Mouse (Mus musculus) frontal cortex, postnatal 36 days (tissue): ENCODE measurements around the gene Diras1.

ENCODE experiments used
- DNase-seq, 2 experiments: peaks; one replicate each; pipeline ENCODE4 v3.0.0; 2022; ENCODE audit warnings: low spot score in 2 of 2

Diras1 gene

DNA sequence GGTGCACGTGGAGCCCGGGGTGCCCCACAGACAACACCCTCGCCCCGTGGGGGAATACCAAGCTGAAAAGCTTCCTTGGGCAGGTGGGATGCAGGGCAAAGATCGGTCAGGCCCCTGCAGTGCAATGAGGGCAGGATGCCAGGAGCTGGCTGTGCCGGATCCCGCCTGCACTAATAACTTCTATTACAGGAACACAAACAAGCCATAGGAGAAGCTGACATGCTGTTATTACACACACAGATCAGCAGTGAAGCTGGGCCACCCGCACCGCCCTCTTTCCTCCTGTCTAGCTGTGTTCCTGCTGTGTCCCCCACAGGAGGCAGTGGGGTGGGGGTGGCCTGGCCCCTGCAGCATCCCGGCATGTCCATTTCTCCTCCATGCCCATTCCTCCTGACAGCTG is 3.6 kb upstream of the Diras1 start:
- DNase-seq: no peak

- no peak for DNase-seq
These were observed 2.8 kb upstream of the Diras1 start for GRCm38 (mm10) chr10:81028219-81028618.

GRCm38 (mm10) chr10:81027331-81027730 is 1.9 kb upstream of the Diras1 start:
- peak; percentile 40 to 44 for DNase-seq

GRCm38 (mm10) chr10:81026857-81027256 is 1.4 kb upstream of the Diras1 start:
- no peak for DNase-seq

DNA sequence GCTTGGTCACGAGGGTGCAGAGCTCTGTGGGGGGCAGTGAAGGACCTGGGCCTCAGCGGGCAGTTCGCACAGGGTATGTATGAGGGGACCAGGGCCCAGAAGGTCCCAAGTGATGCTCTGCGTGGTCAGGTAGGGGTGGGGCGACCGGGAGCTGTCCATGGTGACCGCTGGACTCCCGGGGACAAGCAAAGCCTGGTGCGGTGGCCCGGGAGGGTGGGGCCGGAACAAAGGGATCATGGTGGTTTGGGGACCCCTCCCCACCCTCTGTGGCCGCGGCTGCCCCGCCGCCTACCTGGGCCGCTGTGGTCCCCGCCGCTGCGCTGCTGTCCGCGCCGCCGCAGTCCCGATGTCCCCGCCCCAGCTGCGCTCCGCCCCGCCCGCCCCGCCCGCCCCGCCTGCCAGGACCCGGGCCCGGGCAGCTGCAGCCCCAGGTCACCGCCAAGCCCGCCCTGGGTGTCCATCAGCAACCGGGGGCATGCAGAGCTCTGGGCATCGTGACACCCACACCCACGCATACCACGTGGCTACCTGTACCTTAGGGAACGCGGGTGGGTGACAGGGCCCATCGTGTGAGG is 328 bp downstream of the Diras1 start:
- no peak for DNase-seq

DNA sequence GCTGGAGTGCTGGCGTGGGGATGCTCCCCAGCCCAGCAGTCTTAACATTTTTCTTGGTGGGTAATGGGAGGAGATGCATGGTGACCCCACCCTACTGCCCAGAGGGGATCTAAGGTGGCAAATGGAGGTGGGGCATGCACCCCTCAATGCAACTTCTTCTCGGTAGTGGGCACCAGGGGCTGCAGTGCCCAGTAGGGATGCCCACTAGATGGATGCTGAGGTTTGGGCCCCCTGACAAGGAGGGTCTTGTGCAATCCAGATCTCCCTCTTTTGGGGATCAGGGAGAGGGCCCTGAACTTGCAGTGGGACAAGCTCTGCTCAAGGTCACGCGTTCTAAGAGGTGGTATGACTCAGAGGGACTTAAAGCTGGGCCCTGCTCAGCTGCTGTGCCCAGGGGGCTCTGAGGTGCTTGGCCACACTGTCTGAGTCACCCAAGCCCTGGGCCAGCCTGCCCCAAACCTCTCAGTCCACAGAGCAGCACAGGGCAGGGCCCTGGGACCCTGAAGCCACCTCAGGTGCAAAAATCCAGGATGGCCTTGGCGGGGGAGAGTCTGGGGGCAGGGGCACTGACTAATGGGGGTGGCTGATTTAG is 1.0 kb downstream of the Diras1 start:
- no peak for DNase-seq

DNA sequence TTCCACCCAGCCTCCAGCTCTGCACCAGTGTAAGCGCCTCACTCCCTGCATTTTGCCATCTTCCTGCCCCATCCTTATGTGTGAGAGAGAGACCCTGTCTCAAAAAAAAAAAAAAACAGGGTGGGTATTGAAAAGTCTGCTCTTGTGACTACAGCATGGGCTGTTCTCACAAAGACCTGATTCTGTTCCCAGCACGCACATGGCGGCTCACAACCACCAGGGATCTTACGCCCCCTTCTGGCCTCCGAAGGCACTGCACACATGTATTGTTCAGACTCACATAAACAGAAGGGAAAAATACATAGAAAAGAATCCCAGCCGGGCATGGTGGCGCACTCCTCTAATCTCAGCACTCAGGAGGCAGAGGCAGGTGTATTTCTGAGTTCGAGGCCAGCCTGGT is 2.7 kb downstream of the Diras1 start:
- DNase-seq: no peak

- DNase-seq: peak in 1 of 2 experiments; percentile 38
These were observed 3.8 kb downstream of the Diras1 start for GRCm38 (mm10) chr10:81021547-81022110.

- no peak for DNase-seq
These were observed 5.3 kb downstream of the Diras1 start for GRCm38 (mm10) chr10:81020207-81020606.

DNA sequence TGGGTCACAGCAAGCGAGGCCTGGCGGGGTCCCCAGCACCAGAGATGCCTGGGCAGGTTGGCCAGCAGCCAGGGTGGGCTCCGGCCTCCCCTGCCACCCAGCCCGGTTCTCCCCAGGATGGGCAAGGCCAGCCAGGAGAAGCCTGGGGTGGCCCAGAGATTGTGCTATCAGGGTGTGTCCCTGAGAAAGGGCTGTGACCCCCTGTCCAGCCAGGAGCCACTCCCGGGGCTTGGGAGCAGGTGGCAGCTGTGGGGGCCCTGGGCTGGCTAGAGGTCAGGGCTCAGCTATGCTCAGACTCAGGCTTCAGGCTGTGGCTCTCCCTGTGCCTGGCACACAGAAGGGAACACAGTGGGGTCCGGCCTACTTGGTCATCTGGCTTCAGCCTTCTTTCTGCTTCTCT is 5.8 kb downstream of the Diras1 start:
- DNase-seq: no peak

DNA sequence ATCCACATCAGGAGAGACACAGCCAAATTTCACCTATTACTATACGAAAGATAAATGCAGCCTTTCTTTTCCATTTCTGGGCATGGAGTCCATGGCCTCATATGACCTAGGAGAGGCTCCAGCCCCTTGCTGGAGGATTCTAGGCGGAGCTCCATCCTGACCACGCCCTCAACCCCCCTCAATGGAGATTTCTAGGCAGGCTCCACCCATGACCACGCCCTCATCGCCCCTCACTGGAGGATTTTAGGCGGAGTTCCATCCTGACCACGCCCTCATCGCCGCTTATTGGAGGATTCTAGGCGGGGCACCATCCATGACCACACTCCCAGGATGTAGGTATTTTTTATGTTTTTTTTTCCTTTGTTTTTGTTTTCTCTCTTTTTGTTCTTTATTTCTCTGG is 7.1 kb downstream of the Diras1 start:
- DNase-seq: no peak

GRCm38 (mm10) chr10:81016645-81017044 is 8.8 kb downstream of the Diras1 start:
- DNase-seq: no peak

DNA sequence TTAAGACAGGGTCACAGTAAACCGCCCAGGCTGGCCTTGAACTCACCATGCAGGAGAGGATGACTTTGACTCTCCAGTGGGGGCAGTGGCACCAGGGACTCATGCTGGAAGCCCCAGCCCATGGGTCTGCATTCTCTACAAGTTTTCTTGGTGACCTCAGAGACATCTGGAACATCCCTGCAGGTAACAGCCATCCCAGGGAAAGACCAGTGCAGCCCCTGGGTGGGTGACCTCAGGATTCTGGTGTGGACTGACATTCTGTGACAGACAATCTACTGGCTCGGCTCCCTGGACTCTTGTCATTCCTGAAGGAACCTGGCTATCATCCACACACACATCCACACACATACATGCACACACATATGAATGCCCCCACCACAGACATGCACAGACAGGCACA is 9.8 kb downstream of the Diras1 start:
- DNase-seq: no peak

- DNase-seq: peak; percentile 94 to 96
These were observed 10.8 kb downstream of the Diras1 start, which contains the start of gene Gng7 for GRCm38 (mm10) chr10:81014393-81015384. Gene Gng7 (minus strand): TSS chr10:81014945.

GRCm38 (mm10) chr10:81010851-81011250 is 14.6 kb downstream of the Diras1 start:
- no peak for DNase-seq

- DNase-seq: no peak
These were observed 18.2 kb downstream of the Diras1 start for GRCm38 (mm10) chr10:81007240-81007639.

- peak in 1 of 2 experiments; percentile 72 for DNase-seq
These were observed 19.3 kb downstream of the Diras1 start for GRCm38 (mm10) chr10:81006005-81006677.

GRCm38 (mm10) chr10:81001161-81001560 is 24.3 kb downstream of the Diras1 start:
- DNase-seq: peak; percentile 55 to 62

GRCm38 (mm10) chr10:81000197-81001062 is 25.0 kb downstream of the Diras1 start:
- no peak for DNase-seq

GRCm38 (mm10) chr10:80999362-81000196 is 25.9 kb downstream of the Diras1 start:
- DNase-seq: peak; percentile 86 to 90
